Mouse (Mus musculus): ENCODE data around the gene Syt9. TPM values are rescaled to one million over a fixed set of nuclear protein-coding genes. Genes with fewer than 3 reads are reported as not detected.

The Syt9 gene
- polyA plus RNA-seq, 1 experiment from 2014 or later, result 0.18 TPM

GRCm38 (mm10) chr7:107507920-107508319 is 137.4 kb downstream of the Syt9 start:
- ATAC-seq, result no peak
- no peaks in the 10 kb centered on the region for H3K9me3 ChIP-seq (ENCODE audit: low read length)
- DNase-seq (ENCODE audit: low spot score), result no peak
- no peaks in the 10 kb centered on the region for H3K36me3 ChIP-seq (ENCODE audit: insufficient read depth, low read length)
- H3K4me3 ChIP-seq (ENCODE audit: low read depth, low read length), result no peak overlapping the region
- no peaks in the 10 kb centered on the region for H3K4me1 ChIP-seq (ENCODE audit: insufficient read depth, low read depth, low read length)
- no peak overlapping the region for H3K9ac ChIP-seq (replicated peaks; ENCODE audit: low read depth)
- TF ChIP-seq EP300 (IDR thresholded peaks at IDR 0.05), result no peak
- no peak for TF ChIP-seq CTCF (IDR thresholded peaks at IDR 0.05)
- H3K27me3 ChIP-seq (replicated peaks; ENCODE audit: insufficient read depth, low read length), result no peaks in the 10 kb centered on the region
- no peak overlapping the region for H3K27ac ChIP-seq (ENCODE audit: low read length)
- 71% methylated on average over 3 of the region's 3 CpGs for WGBS
- H3K4me2 ChIP-seq (replicated peaks; ENCODE audit: low read depth, low read length), result no peak overlapping the region

- H3K4me3 ChIP-seq (ENCODE audit: low read depth, low read length), result no peak overlapping the region
- no peak overlapping the region for H3K9ac ChIP-seq (replicated peaks; ENCODE audit: low read depth)
- DNase-seq (ENCODE audit: low spot score), result no peak
- TF ChIP-seq EP300 (IDR thresholded peaks at IDR 0.05) (no peak), CTCF (IDR thresholded peaks at IDR 0.05) (no peak)
- WGBS, result 62% methylated on average over 3 of the region's 3 CpGs
- H3K9me3 ChIP-seq (ENCODE audit: low read length), result no peaks in the 10 kb centered on the region
- H3K36me3 ChIP-seq (ENCODE audit: insufficient read depth, low read length), result no peaks in the 10 kb centered on the region
- no peak overlapping the region for H3K4me2 ChIP-seq (replicated peaks; ENCODE audit: low read depth, low read length)
- H3K27me3 ChIP-seq (replicated peaks; ENCODE audit: insufficient read depth, low read length), result no peaks in the 10 kb centered on the region
- no peak for ATAC-seq
- H3K27ac ChIP-seq (ENCODE audit: low read length), result no peak overlapping the region
- H3K4me1 ChIP-seq (ENCODE audit: insufficient read depth, low read depth, low read length), result no peaks in the 10 kb centered on the region
Observed at GRCm38 (mm10) chr7:107509740-107510139, 139.2 kb downstream of the Syt9 start.

- Histone ChIP-seq H3K9me3 (ENCODE audit: low read length) (no peaks in the 10 kb centered on the region), H3K27ac (ENCODE audit: low read length) (no peak overlapping the region), H3K4me2 (replicated peaks; ENCODE audit: low read depth, low read length) (no peak overlapping the region), H3K4me1 (ENCODE audit: insufficient read depth, low read depth, low read length) (no peaks in the 10 kb centered on the region), H3K27me3 (replicated peaks; ENCODE audit: insufficient read depth, low read length) (no peaks in the 10 kb centered on the region), H3K4me3 (ENCODE audit: low read depth, low read length) (no peak overlapping the region), H3K9ac (replicated peaks; ENCODE audit: low read depth) (no peak overlapping the region), H3K36me3 (ENCODE audit: insufficient read depth, low read length) (no peaks in the 10 kb centered on the region)
- no peak for TF ChIP-seq CTCF (IDR thresholded peaks at IDR 0.05)
- no peak for TF ChIP-seq EP300 (IDR thresholded peaks at IDR 0.05)
- ATAC-seq, result peak; percentile 64
- peak; percentile 76 for DNase-seq (ENCODE audit: low spot score)
- 31% methylated on average over 8 of the region's 8 CpGs for WGBS
Observed at GRCm38 (mm10) chr7:107516704-107517410, 146.3 kb downstream of the Syt9 start.

DNA sequence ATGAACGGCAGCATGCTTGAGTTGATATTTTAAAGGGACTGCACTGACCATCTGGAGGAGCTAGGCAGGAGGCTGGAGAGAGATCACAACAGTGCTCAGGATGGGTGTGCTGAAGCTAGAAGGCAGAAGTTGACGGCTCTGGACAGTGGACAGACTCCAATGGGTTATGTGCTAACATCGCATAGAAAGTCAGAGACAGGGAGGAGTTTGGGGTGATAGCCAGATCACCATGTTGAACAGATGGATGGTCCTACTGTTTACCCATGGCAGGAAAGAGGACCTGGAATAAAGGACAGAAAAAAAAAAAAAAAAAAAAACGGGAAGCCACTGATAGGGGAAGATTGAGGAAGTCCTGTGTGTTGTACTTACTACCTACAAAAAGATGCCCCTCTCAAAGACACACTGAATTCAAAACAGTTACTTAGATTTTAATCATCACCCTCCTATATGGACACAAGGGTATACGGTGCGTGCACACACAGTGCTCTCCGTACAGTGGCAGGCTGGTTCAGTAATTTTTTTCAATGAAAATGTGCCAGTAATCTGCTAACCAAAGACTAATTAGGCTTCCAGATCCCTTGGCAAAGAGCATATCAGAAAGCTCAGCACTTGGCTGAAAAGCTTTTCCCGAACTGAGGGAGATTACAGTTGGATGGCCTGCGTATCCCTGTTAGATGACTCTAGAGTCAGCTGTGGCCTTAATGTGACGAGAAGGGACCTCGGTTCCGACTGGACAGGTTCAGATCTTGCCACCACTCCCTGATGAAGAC is 148.9 kb downstream of the Syt9 start:
- 77% methylated on average over 12 of the region's 12 CpGs for WGBS
- H3K36me3 ChIP-seq (ENCODE audit: insufficient read depth, low read length), result no peaks in the 10 kb centered on the region
- DNase-seq (ENCODE audit: low spot score) (no peak), ATAC-seq (no peak)
- TF ChIP-seq EP300 (IDR thresholded peaks at IDR 0.05), result no peak
- TF ChIP-seq CTCF (IDR thresholded peaks at IDR 0.05), result no peak
- no peak overlapping the region for H3K4me2 ChIP-seq (replicated peaks; ENCODE audit: low read depth, low read length)
- H3K4me3 ChIP-seq (ENCODE audit: low read depth, low read length), result no peak overlapping the region
- no peaks in the 10 kb centered on the region for H3K9me3 ChIP-seq (ENCODE audit: low read length)
- H3K4me1 ChIP-seq (ENCODE audit: insufficient read depth, low read depth, low read length), result no peaks in the 10 kb centered on the region
- H3K9ac ChIP-seq (replicated peaks; ENCODE audit: low read depth), result no peak overlapping the region
- no peaks in the 10 kb centered on the region for H3K27me3 ChIP-seq (replicated peaks; ENCODE audit: insufficient read depth, low read length)
- no peak overlapping the region for H3K27ac ChIP-seq (ENCODE audit: low read length)

GRCm38 (mm10) chr7:107521411-107521810 is 150.9 kb downstream of the Syt9 start:
- no peak overlapping the region for H3K27ac ChIP-seq (ENCODE audit: low read length)
- DNase-seq (ENCODE audit: low spot score) (no peak), ATAC-seq (no peak)
- H3K27me3 ChIP-seq (replicated peaks; ENCODE audit: insufficient read depth, low read length), result no peaks in the 10 kb centered on the region
- H3K9me3 ChIP-seq (ENCODE audit: low read length), result no peaks in the 10 kb centered on the region
- 61% methylated on average over 6 of the region's 6 CpGs for WGBS
- no peaks in the 10 kb centered on the region for H3K36me3 ChIP-seq (ENCODE audit: insufficient read depth, low read length)
- H3K4me1 ChIP-seq (ENCODE audit: insufficient read depth, low read depth, low read length), result no peaks in the 10 kb centered on the region
- H3K9ac ChIP-seq (replicated peaks; ENCODE audit: low read depth), result no peak overlapping the region
- H3K4me2 ChIP-seq (replicated peaks; ENCODE audit: low read depth, low read length), result no peak overlapping the region
- H3K4me3 ChIP-seq (ENCODE audit: low read depth, low read length), result no peak overlapping the region
- TF ChIP-seq EP300 (IDR thresholded peaks at IDR 0.05) (no peak), CTCF (IDR thresholded peaks at IDR 0.05) (no peak)

DNA sequence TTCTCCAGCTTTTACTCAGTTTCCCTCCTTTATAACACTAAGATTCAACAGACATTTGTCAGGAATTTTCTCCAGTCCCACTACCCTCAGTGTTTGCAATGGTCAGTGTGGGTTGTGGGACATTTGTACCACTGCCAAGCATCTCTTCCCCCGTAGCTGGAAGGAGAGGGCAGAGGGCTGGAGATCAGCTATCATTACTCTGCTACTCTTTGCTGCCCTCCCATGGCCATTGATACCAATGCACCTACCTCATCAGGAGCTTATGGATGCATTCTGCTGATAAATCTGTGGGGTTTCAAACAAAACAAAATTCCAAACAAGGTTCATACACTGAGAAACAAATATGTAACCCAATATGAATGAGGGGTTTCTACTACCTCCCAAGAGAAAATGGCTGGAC is 155.8 kb downstream of the Syt9 start:
- H3K27me3 ChIP-seq (replicated peaks; ENCODE audit: insufficient read depth, low read length), result no peaks in the 10 kb centered on the region
- DNase-seq (ENCODE audit: low spot score), result peak; percentile 46
- H3K36me3 ChIP-seq (ENCODE audit: insufficient read depth, low read length), result no peaks in the 10 kb centered on the region
- H3K27ac ChIP-seq (ENCODE audit: low read length), result no peak overlapping the region
- no peak overlapping the region for H3K4me3 ChIP-seq (ENCODE audit: low read depth, low read length)
- no peak overlapping the region for H3K4me2 ChIP-seq (replicated peaks; ENCODE audit: low read depth, low read length)
- TF ChIP-seq CTCF (IDR thresholded peaks at IDR 0.05) (peak; percentile 79), EP300 (IDR thresholded peaks at IDR 0.05) (no peak)
- whole genome bisulfite sequencing, result 0% methylated on average over 1 of the region's 1 CpGs
- no peaks in the 10 kb centered on the region for H3K4me1 ChIP-seq (ENCODE audit: insufficient read depth, low read depth, low read length)
- no peak for ATAC-seq
- H3K9me3 ChIP-seq (ENCODE audit: low read length), result no peaks in the 10 kb centered on the region
- no peak overlapping the region for H3K9ac ChIP-seq (replicated peaks; ENCODE audit: low read depth)

All from lung, postnatal 0 days (tissue).